Mouse (Mus musculus) left cerebral cortex, postnatal 4 days (tissue): Measurements from ENCODE around the gene Itgav. TPM values are rescaled to one million over a fixed set of nuclear protein-coding genes. Genes with fewer than 3 reads are reported as not detected.
A peak's percentile ranks its signal among the peaks of the same experiment; 100 is the strongest.

Experiments used
- DNase-seq: peaks from one replicate; pipeline ENCODE4 v3.0.0-alpha.2; 2022
- intact Hi-C: fragments of 180-260 bp; cut with DNase I; formaldehyde crosslinking; loops from one replicate; pipeline ENCODE4 v1.15.1; 2025
- total RNA-seq, 2 experiments: library from RNA; stranded (reverse); gene quantifications; 2 replicates each; pipeline ENCODE4 v1.2.3; 2021

The Itgav gene
- total RNA-seq, 2 experiments from 2014 or later = 29.7 to 30.6 TPM

DNA sequence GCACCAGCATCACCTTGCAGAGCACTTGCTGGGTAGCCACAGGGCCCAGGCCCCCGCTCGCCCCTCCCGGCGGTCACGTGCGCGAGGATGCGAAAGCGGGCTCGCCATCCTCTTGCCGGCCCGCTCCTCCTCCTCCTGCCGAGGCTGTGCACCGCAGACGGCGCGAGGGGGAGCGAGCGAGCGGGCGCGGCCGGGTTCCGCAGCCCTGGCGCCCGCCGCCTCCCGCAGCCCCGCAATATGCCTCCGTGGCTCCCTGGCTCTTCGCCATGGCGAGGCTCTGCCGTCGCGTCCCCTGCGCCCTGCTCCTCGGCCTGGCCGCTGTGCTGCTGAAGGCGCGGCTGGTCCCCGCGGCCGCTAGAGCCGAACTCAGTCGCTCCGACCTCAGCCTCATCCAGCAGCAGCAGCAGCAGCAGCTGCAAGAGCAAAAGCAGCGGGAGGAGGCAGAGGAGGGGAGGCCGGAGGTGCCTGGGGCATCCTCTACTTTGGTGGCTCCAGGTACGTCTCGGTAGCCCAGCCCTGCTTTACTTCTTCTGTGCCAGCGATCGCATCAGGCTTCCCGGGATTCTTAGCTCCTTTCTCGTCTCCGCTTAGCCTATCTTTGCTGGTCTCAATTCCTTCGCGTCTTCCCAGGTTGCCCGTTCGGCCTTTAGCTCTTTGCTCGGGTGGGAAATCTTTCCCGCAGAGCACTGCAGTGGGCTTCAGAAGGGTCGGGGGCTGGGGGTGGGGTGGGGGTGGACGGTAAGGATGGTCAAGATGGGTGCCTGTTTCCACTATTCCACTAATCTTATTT is 88.5 kb downstream of the Itgav start, which contains the start of gene Fam171b:
Fam171b (plus strand) TSS at position 154 of the 790 bp plus-strand sequence.
- DNase-seq = peak; percentile 91
- intact Hi-C loops = no loop called here

GRCm38 (mm10) chr2:83813273-83813892 is 89.2 kb downstream of the Itgav start:
- intact Hi-C loops = no loop called here
- no peak for DNase-seq

GRCm38 (mm10) chr2:83814009-83814408 is 89.8 kb downstream of the Itgav start:
- DNase-seq = peak; percentile 31
- intact Hi-C loops = no loop called here

DNA sequence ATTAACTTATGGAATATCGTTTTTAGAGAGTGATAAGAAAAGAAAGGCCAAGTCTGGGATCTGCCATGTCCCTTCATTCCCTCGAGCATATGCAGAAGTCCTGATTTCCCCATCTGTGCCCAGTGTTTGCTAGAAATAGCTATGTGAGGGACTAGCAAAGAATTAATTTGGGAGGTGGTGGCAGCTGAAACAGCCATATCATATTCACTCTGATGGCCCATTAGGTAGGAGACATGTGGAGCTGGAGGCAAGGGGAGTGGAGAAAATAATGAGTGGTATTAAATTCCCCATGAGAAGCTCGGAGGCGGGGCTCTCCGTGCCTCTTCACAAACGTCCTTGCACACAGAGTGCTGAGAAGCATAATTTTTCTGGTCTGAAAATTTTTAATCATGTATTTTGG is 92.0 kb downstream of the Itgav start:
- intact Hi-C loops = no loop called here
- DNase-seq = no peak

- no peak for DNase-seq
- intact Hi-C loops = no loop called here
These were observed 101.0 kb downstream of the Itgav start for GRCm38 (mm10) chr2:83825161-83825560.

- intact Hi-C loops = no loop called here
- no peak for DNase-seq
These were observed 104.8 kb downstream of the Itgav start for GRCm38 (mm10) chr2:83828895-83829539.

GRCm38 (mm10) chr2:83832903-83833302 is 108.7 kb downstream of the Itgav start:
- intact Hi-C loops = no loop called here
- DNase-seq = peak; percentile 13

DNA sequence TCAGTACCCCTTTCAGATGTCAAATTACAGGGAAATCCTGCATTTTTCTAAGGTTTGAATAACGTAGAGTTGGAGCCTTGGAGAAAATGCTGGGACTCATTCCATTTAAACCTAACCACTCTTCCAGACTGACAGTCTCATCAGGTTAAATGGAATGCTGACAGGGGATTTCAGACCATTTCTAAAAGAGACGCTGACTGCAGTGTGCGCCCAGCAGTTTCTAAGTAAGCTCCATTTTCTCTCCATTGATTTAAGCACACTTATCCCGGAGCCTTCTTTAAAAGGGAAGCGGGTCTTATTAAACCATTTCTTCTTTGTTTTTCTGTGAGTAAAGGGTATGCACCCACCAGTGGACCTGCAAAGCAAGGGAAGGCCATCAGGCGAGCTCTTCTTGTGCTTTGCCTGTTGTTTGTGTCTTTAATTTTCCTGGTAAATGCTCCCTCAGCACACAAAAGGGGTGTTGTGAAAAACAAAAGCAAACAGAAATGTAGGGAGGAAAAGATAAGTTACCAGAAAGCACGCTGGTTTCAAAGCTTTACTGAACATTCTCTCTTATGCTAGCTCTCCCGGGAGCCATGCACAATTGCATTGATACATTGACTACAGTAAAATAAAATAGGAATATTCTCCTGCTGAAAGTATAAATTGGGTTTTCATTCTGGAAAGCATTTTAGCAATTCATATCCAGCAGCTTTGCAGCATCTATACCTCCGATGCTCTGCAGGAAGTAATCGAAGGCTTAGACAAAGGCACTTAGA is 111.3 kb downstream of the Itgav start:
- intact Hi-C loops = no loop called here
- no peak for DNase-seq

DNA sequence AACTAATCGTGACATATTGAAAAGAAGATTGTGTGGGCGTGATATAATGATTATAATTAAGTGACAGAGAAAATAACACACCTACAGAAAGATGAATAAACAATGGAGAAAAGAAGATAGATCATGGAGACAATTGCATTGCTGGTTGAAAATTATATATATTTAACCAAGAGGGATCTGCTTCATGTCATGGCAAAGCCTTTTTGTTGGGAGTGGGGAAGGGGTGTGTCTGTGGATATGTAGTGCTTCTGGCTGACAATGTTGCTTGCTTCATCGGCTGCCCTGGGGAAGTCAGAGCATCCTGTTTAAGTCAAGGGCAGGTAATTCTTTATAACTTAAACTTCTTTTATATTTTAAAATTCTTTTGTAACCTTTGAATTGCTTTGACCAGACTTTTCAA is 124.3 kb downstream of the Itgav start:
- intact Hi-C loops = no loop called here
- no peak for DNase-seq

DNA sequence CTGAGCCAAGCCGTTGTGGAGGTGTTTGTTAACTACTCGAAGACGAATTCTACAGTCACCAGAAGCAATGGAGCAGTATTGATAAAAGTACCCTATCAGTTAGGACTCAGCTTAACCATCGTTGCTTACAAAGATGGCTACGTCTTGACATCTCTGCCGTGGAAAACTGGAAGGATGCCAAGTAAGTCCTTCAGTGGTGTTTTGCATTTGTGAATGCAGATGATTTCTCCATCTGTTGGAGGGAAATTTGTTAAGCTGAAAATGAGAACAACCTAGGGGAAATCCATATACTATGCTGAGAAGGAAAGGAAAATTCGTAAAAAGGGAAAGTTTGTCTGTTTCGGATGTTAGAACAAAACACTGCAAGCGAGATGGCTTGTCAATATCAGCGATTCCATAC is 129.2 kb downstream of the Itgav start:
- no peak for DNase-seq

GRCm38 (mm10) chr2:83856236-83856635 is 132.0 kb downstream of the Itgav start:
- intact Hi-C loops = no loop called here
- no peak for DNase-seq

More for the DNA sequence above, 129.2 kb downstream of the Itgav start:
- intact Hi-C loops = no loop called here

Other genes starting within 250 kb of the Itgav start
- gene Zc3h15, start 80.0 kb upstream of the Itgav start, total RNA-seq = 100 to 1,000 TPM; 138 to 142 TPM
- 100 to 1,000 TPM; 133 to 144 TPM for gene Fam171b, start 88.2 kb downstream of the Itgav start, total RNA-seq
- under 1 TPM in 1 of 2 experiments, not detected in 1; 0.28 TPM for gene Zswim2, start 216.8 kb downstream of the Itgav start, total RNA-seq
- gene Gm13698, start 231.3 kb downstream of the Itgav start, total RNA-seq = 1 to 10 TPM; 2.0 to 2.3 TPM
- gene Gm13693, start 237.1 kb downstream of the Itgav start, total RNA-seq = 1 to 10 TPM; 2.0 to 2.3 TPM
- not detected for gene Gm13695, start 242.9 kb downstream of the Itgav start, total RNA-seq
- 1 to 10 TPM; 2.0 to 2.3 TPM for gene Gm13696, start 248.7 kb downstream of the Itgav start, total RNA-seq